In genomic region chrX:48518211-48518807, GRCm38 (mm10) we compare ENCODE assay signal across 7 mouse cellular contexts. TPM values are rescaled to one million over a fixed set of nuclear protein-coding genes. Genes with fewer than 3 reads are reported as not detected.
DNase-seq lines count a peak whose midpoint lies in the region; ATAC-seq and TF ChIP-seq lines count a peak whose summit lies in the region.

No protein-coding gene starts in this region.

- peak; percentile 63 for DNase-seq in neural tube, embryonic 11.5 days (ENCODE audit: low spot score)
- no peak for DNase-seq in neural tube, embryonic 10.5 days (ENCODE audit: extremely low spot score, low spot score)
- peak; percentile 74 for DNase-seq in embryo, embryonic 11 days
- DNase-seq in hindbrain, postnatal 0 days (ENCODE audit: low spot score), result peak; percentile 84
- DNase-seq in liver, postnatal 0 days, result no peak
- DNase-seq in gastrocnemius, postnatal 4 days (ENCODE audit: low spot score in 2 of 2), result no peak

- H3K4me1 ChIP-seq in neural tube, embryonic 11.5 days (ENCODE audit: control insufficient read depth, insufficient read depth, low read length), result no peaks in the 10 kb centered on the region
- H3K4me1 ChIP-seq in hindbrain, postnatal 0 days (ENCODE audit: insufficient read depth, low read length), result no peaks in the 10 kb centered on the region
- H3K4me1 ChIP-seq in liver, postnatal 0 days (ENCODE audit: insufficient read depth), result no peaks in the 10 kb centered on the region
- H3K4me1 ChIP-seq in stomach, embryonic 16.5 days (ENCODE audit: control insufficient read depth, insufficient read depth, low read length), result no peaks in the 10 kb centered on the region

- no peaks in the 10 kb centered on the region for H3K36me3 ChIP-seq in neural tube, embryonic 11.5 days (ENCODE audit: control insufficient read depth, insufficient read depth, low read length)
- H3K36me3 ChIP-seq in hindbrain, postnatal 0 days (ENCODE audit: insufficient read depth, low read length), result no peaks in the 10 kb centered on the region
- no peaks in the 10 kb centered on the region for H3K36me3 ChIP-seq in liver, postnatal 0 days (replicated peaks; ENCODE audit: insufficient read depth, low read length)
- no peaks in the 10 kb centered on the region for H3K36me3 ChIP-seq in stomach, embryonic 16.5 days (ENCODE audit: control insufficient read depth, insufficient read depth, low read length)

- peak; percentile 93 for ATAC-seq in neural tube, embryonic 11.5 days (ENCODE audit: insufficient read depth, low FRiP score, low TSS enrichment)
- ATAC-seq in hindbrain, postnatal 0 days, result peak; percentile 96
- no peak for ATAC-seq in liver, postnatal 0 days
- peak; percentile 66 for ATAC-seq in stomach, embryonic 16.5 days (ENCODE audit: insufficient read depth, low FRiP score)

- peak overlapping the region; percentile 58 for H3K4me2 ChIP-seq in neural tube, embryonic 11.5 days (ENCODE audit: low read depth)
- peak overlapping the region; percentile 64 for H3K4me2 ChIP-seq in hindbrain, postnatal 0 days (ENCODE audit: low read depth, low read length)
- peak overlapping the region; percentile 70 for H3K4me2 ChIP-seq in liver, postnatal 0 days (ENCODE audit: low read depth, low read length)
- H3K4me2 ChIP-seq in stomach, embryonic 16.5 days (ENCODE audit: low read depth, low read length), result peak overlapping the region; percentile 76

- TF ChIP-seq CTCF in hindbrain, postnatal 0 days (IDR thresholded peaks at IDR 0.05; ENCODE audit: low read depth), result no peak
- no peak for TF ChIP-seq CTCF in liver, postnatal 0 days (IDR thresholded peaks at IDR 0.05; ENCODE audit: low read depth)

- H3K4me3 ChIP-seq in neural tube, embryonic 11.5 days (ENCODE audit: low read depth, low read length), result peak overlapping the region; percentile 46
- H3K4me3 ChIP-seq in hindbrain, postnatal 0 days (ENCODE audit: low read length), result peak overlapping the region; percentile 44
- peak overlapping the region; percentile 35 for H3K4me3 ChIP-seq in liver, postnatal 0 days (ENCODE audit: low read depth, low read length)
- peak overlapping the region; percentile 52 for H3K4me3 ChIP-seq in stomach, embryonic 16.5 days (replicated peaks; ENCODE audit: low read length)

- no peaks in the 10 kb centered on the region for H3K27me3 ChIP-seq in neural tube, embryonic 11.5 days (ENCODE audit: control insufficient read depth, insufficient read depth, low read length)
- no peaks in the 10 kb centered on the region for H3K27me3 ChIP-seq in hindbrain, postnatal 0 days (ENCODE audit: insufficient read depth, low read length)
- peaks cover 11% of the 10 kb centered on the region; the same call in 1 of the 2 replicates for H3K27me3 ChIP-seq in liver, postnatal 0 days (ENCODE audit: insufficient read depth, low read length)
- H3K27me3 ChIP-seq in stomach, embryonic 16.5 days (ENCODE audit: control insufficient read depth, insufficient read depth, low read length), result no peaks in the 10 kb centered on the region

- H3K9ac ChIP-seq in neural tube, embryonic 11.5 days (ENCODE audit: low read length), result peak overlapping the region; percentile 67
- H3K9ac ChIP-seq in hindbrain, postnatal 0 days (replicated peaks; ENCODE audit: low read length), result peak overlapping the region; percentile 63
- no peak overlapping the region for H3K9ac ChIP-seq in liver, postnatal 0 days (replicated peaks)
- 0 out of 2 replicates have a peak overlapping the region, but pooled peaks have one; percentile 32 for H3K9ac ChIP-seq in stomach, embryonic 16.5 days (ENCODE audit: low read length)

- no peak for TF ChIP-seq EP300 in liver, postnatal 0 days (IDR thresholded peaks at IDR 0.05; ENCODE audit: low read depth)

- no peaks in the 10 kb centered on the region for H3K9me3 ChIP-seq in neural tube, embryonic 11.5 days (ENCODE audit: control insufficient read depth, low read length)
- no peaks in the 10 kb centered on the region for H3K9me3 ChIP-seq in hindbrain, postnatal 0 days (ENCODE audit: low read length)
- H3K9me3 ChIP-seq in liver, postnatal 0 days (ENCODE audit: low read length), result no peaks in the 10 kb centered on the region
- no peaks in the 10 kb centered on the region for H3K9me3 ChIP-seq in stomach, embryonic 16.5 days (replicated peaks; ENCODE audit: control insufficient read depth, low read length)

- WGBS in neural tube, embryonic 11.5 days, result 24% methylated on average over 15 of the region's 15 CpGs
- 43% methylated on average over 15 of the region's 15 CpGs for WGBS in hindbrain, postnatal 0 days
- 32% methylated on average over 15 of the region's 15 CpGs for WGBS in liver, postnatal 0 days (ENCODE audit: insufficient replicate concordance)
- WGBS in stomach, embryonic 16.5 days, result 22% methylated on average over 15 of the region's 15 CpGs

- H3K27ac ChIP-seq in neural tube, embryonic 11.5 days (ENCODE audit: low read depth, low read length), result 0 out of 2 replicates have a peak overlapping the region, but pooled peaks have one; percentile 62
- H3K27ac ChIP-seq in hindbrain, postnatal 0 days, result peak overlapping the region; percentile 74
- H3K27ac ChIP-seq in liver, postnatal 0 days (ENCODE audit: low read depth), result no peak overlapping the region
- H3K27ac ChIP-seq in stomach, embryonic 16.5 days (ENCODE audit: low read length), result no peak overlapping the region

RNA-seq across cellular contexts. Expression of gene Rab33a, which starts 0.8 kb away (rescaled TPM):
- polyA plus RNA-seq in neural tube, embryonic 11.5 days (2014; fragmentation: Nextera tagmentation; extraction: Ambion mirVana), result 24.3 and 29.9 TPM in 2 replicates
- 40.4 and 43.8 TPM in 2 replicates for total RNA-seq in hindbrain, postnatal 0 days (2014; rRNA removed)
- polyA plus RNA-seq in hindbrain, postnatal 0 days (2015; fragmentation: Nextera tagmentation; extraction: Ambion mirVana), result 66.3 and 70.3 TPM in 2 replicates
- 0.18 and 0.21 TPM in 2 replicates for polyA plus RNA-seq in liver, postnatal 0 days (2015; fragmentation: Nextera tagmentation; extraction: Ambion mirVana)
- 5.3 and 5.9 TPM in 2 replicates for polyA plus RNA-seq in stomach, embryonic 16.5 days (2015; fragmentation: Nextera tagmentation; extraction: Ambion mirVana)
- 1 to 10 TPM in 1 of 2 experiments, under 1 TPM in 1; 0.56 to 1.8 TPM for total RNA-seq in gastrocnemius, postnatal 4 days (2021)

RNA-seq across cellular contexts. Expression of gene Aifm1, which starts 4.9 kb away (rescaled TPM):
- 72.3 and 83.0 TPM in 2 replicates for polyA plus RNA-seq in neural tube, embryonic 11.5 days (2014; fragmentation: Nextera tagmentation; extraction: Ambion mirVana)
- total RNA-seq in hindbrain, postnatal 0 days (2014; rRNA removed), result 7.2 and 10.7 TPM in 2 replicates
- 32.9 and 34.6 TPM in 2 replicates for polyA plus RNA-seq in hindbrain, postnatal 0 days (2015; fragmentation: Nextera tagmentation; extraction: Ambion mirVana)
- polyA plus RNA-seq in liver, postnatal 0 days (2015; fragmentation: Nextera tagmentation; extraction: Ambion mirVana), result 64.0 and 67.7 TPM in 2 replicates
- 78.0 and 81.0 TPM in 2 replicates for polyA plus RNA-seq in stomach, embryonic 16.5 days (2015; fragmentation: Nextera tagmentation; extraction: Ambion mirVana)
- total RNA-seq in gastrocnemius, postnatal 4 days (2021), result 10 to 100 TPM; 40.0 to 43.3 TPM

RNA-seq across cellular contexts. Expression of gene Elf4, which starts 55.4 kb away (rescaled TPM):
- 1.9 and 2.3 TPM in 2 replicates for polyA plus RNA-seq in neural tube, embryonic 11.5 days (2014; fragmentation: Nextera tagmentation; extraction: Ambion mirVana)
- total RNA-seq in hindbrain, postnatal 0 days (2014; rRNA removed), result 0.78 and 1.5 TPM in 2 replicates
- polyA plus RNA-seq in hindbrain, postnatal 0 days (2015; fragmentation: Nextera tagmentation; extraction: Ambion mirVana), result 0.32 and 0.34 TPM in 2 replicates
- 1.3 and 1.5 TPM in 2 replicates for polyA plus RNA-seq in liver, postnatal 0 days (2015; fragmentation: Nextera tagmentation; extraction: Ambion mirVana)
- 9.1 and 9.3 TPM in 2 replicates for polyA plus RNA-seq in stomach, embryonic 16.5 days (2015; fragmentation: Nextera tagmentation; extraction: Ambion mirVana)
- total RNA-seq in gastrocnemius, postnatal 4 days (2021), result 10 to 100 TPM; 19.2 to 19.5 TPM

Comparison
In these comparisons a context has a peak if more than half of its experiments do, and no peak if none do; other contexts are left out.
1. DNase-seq: peak in neural tube, embryonic 11.5 days (single experiment), embryo, embryonic 11 days (single experiment) and hindbrain, postnatal 0 days (single experiment); none in neural tube, embryonic 10.5 days (single experiment), liver, postnatal 0 days (single experiment) and gastrocnemius, postnatal 4 days (0 of 2).
2. H3K27ac ChIP-seq: peak in neural tube, embryonic 11.5 days (single experiment) and hindbrain, postnatal 0 days (single experiment); none in liver, postnatal 0 days (single experiment) and stomach, embryonic 16.5 days (single experiment).
3. Peak in every context shown above with its lines, with median percentiles within 50 percentile points of each other: H3K4me2 ChIP-seq and H3K4me3 ChIP-seq.